Mouse (Mus musculus) kidney, embryonic 15.5 days (tissue): ENCODE data around the gene Macrod1. TPM values are rescaled to one million over a fixed set of nuclear protein-coding genes. Genes with fewer than 3 reads are reported as not detected.

Source experiments
- ATAC-seq: fragments of 200-750 bp; cut with Nextera tagmentation; replicated peaks from 2 replicates; pipeline ENCODE4 v1.8.0; 2017; ENCODE audit warnings: moderate TSS enrichment; ENCODE audit not compliant: low FRiP score
- H3K27ac ChIP-seq: fragments of 300-500 bp; sonication (generic); 2 replicates; pipeline ENCODE4 v1.5.1; 2015; ENCODE audit warnings: mild to moderate bottlenecking, inconsistent platforms
- H3K27me3 ChIP-seq: fragments of 300-500 bp; sonication (generic); 2 replicates; pipeline ENCODE4 v1.6.1; 2015; ENCODE audit warnings: inconsistent platforms
- H3K36me3 ChIP-seq: fragments of 300-500 bp; sonication (generic); 2 replicates; pipeline ENCODE4 v1.6.1; 2015; ENCODE audit warnings: inconsistent platforms
- H3K4me1 ChIP-seq: fragments of 300-500 bp; sonication (generic); 2 replicates; pipeline ENCODE4 v1.6.1; 2015; ENCODE audit warnings: inconsistent platforms
- H3K4me2 ChIP-seq: fragments of 300-500 bp; sonication (generic); 2 replicates; pipeline ENCODE4 v1.6.1; 2015; ENCODE audit warnings: moderate library complexity, mild to moderate bottlenecking, inconsistent platforms
- H3K4me3 ChIP-seq: fragments of 300-500 bp; sonication (generic); replicated peaks from 2 replicates; pipeline ENCODE4 v1.5.1; 2015; ENCODE audit warnings: mild to moderate bottlenecking, inconsistent platforms
- H3K9ac ChIP-seq: fragments of 300-500 bp; sonication (generic); 2 replicates; pipeline ENCODE4 v1.6.1; 2015; ENCODE audit warnings: mild to moderate bottlenecking, inconsistent platforms
- H3K9me3 ChIP-seq: fragments of 300-500 bp; sonication (generic); replicated peaks from 2 replicates; pipeline ENCODE4 v1.6.1; 2016; ENCODE audit warnings: inconsistent platforms
- WGBS: fragments of 180-500 bp; shearing (Covaris S2); methylation state at CpG from one replicate; pipeline ENCODE4 v1.1.7; 2015; ENCODE audit warnings: mixed read lengths; 5-methylcytosine and 5-hydroxymethylcytosine counted together
- polyA plus RNA-seq: library from polyadenylated mRNA; unstranded; fragments of >200 nt; fragmentation: Nextera tagmentation; extraction: Ambion mirVana; gene quantifications from 2 replicates; pipeline ENCODE4 v1.2.1, GENCODE M21; 2015

Macrod1 gene
- polyA plus RNA-seq, 1 experiment from 2014 or later, result 13.9 TPM

- no peaks in the 10 kb centered on the region for H3K9me3 ChIP-seq
- H3K4me1 ChIP-seq, result 0 out of 2 replicates have a peak, but pooled peaks cover 4% of the 10 kb centered on the region
- no peaks in the 10 kb centered on the region for H3K27me3 ChIP-seq
- no peak for ATAC-seq
- no peak overlapping the region for H3K27ac ChIP-seq
- H3K36me3 ChIP-seq, result peaks cover 31% of the 10 kb centered on the region
- no peak overlapping the region for H3K9ac ChIP-seq
- H3K4me3 ChIP-seq, result no peak overlapping the region
- no peak overlapping the region for H3K4me2 ChIP-seq
Observed at GRCm38 (mm10) chr19:7223488-7223887, 166.9 kb downstream of the Macrod1 start.

DNA sequence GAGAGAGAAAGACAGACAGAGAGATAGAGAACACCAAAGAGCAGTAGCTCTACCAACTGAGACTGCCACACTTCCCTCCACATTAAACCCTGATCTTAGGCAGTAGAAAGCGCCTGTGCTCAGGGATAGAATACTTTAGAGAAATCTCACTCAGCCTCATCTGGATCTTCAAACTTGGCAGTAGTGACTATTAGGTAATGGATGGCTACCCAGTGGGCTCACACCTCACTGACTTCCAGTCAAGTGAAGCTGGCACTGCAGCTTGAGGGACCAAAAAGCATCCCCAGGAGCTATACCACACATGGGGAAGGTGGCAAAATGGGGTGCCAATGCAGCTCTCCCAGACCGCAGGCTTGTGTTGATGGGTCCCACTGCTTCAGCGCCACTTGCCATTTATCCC is 167.6 kb downstream of the Macrod1 start:
- ATAC-seq, result no peak
- H3K4me3 ChIP-seq, result no peak overlapping the region
- WGBS, result 88% methylated on average over 3 of the region's 3 CpGs
- peaks cover 38% of the 10 kb centered on the region for H3K36me3 ChIP-seq
- H3K27me3 ChIP-seq, result no peaks in the 10 kb centered on the region
- H3K4me2 ChIP-seq, result no peak overlapping the region
- H3K9ac ChIP-seq, result no peak overlapping the region
- H3K4me1 ChIP-seq, result 0 out of 2 replicates have a peak, but pooled peaks cover 2% of the 10 kb centered on the region
- no peak overlapping the region for H3K27ac ChIP-seq
- H3K9me3 ChIP-seq, result no peaks in the 10 kb centered on the region

DNA sequence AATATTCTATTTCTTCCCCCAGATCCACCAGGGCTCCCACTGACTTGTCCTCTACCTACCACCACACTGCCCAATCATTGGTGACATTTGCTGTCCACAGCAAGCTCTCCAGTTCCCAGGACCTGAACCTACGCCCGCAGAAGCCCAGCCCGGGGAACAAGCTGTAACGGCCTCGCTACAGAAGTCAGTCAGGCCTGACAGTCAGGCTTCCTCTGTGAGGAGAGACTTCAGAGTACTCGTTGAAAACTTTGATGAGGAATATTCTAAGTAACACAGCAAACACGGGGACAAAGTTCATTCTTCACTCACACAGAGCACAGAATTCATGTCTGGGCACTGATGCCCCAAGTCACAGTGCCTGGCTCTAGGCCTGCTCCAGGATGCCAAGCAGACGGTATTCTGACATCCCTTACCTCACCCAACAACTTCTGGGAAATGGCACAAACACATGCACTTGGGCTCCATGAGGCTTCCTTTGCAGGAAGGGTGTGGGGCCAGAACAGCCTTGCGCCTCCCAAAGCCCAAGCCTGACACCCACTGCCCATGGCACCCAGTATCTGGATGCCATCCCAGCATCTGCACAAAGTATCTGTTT is 168.6 kb downstream of the Macrod1 start:
- no peak overlapping the region for H3K9ac ChIP-seq
- no peak overlapping the region for H3K4me3 ChIP-seq
- WGBS, result 78% methylated on average over 9 of the region's 9 CpGs
- peaks cover 48% of the 10 kb centered on the region for H3K36me3 ChIP-seq
- 0 out of 2 replicates have a peak, but pooled peaks cover 2% of the 10 kb centered on the region for H3K4me1 ChIP-seq
- H3K27me3 ChIP-seq, result no peaks in the 10 kb centered on the region
- H3K27ac ChIP-seq, result no peak overlapping the region
- H3K4me2 ChIP-seq, result no peak overlapping the region
- ATAC-seq, result no peak
- H3K9me3 ChIP-seq, result no peaks in the 10 kb centered on the region

- H3K36me3 ChIP-seq, result peaks cover 61% of the 10 kb centered on the region
- 0 out of 2 replicates have a peak, but pooled peaks cover 2% of the 10 kb centered on the region for H3K4me1 ChIP-seq
- no peak overlapping the region for H3K9ac ChIP-seq
- no peak overlapping the region for H3K27ac ChIP-seq
- no peaks in the 10 kb centered on the region for H3K9me3 ChIP-seq
- H3K4me2 ChIP-seq, result no peak overlapping the region
- 83% methylated on average over 6 of the region's 6 CpGs for whole genome bisulfite sequencing
- no peaks in the 10 kb centered on the region for H3K27me3 ChIP-seq
- no peak for ATAC-seq
- no peak overlapping the region for H3K4me3 ChIP-seq
Observed at GRCm38 (mm10) chr19:7226511-7226914, 169.9 kb downstream of the Macrod1 start.

DNA sequence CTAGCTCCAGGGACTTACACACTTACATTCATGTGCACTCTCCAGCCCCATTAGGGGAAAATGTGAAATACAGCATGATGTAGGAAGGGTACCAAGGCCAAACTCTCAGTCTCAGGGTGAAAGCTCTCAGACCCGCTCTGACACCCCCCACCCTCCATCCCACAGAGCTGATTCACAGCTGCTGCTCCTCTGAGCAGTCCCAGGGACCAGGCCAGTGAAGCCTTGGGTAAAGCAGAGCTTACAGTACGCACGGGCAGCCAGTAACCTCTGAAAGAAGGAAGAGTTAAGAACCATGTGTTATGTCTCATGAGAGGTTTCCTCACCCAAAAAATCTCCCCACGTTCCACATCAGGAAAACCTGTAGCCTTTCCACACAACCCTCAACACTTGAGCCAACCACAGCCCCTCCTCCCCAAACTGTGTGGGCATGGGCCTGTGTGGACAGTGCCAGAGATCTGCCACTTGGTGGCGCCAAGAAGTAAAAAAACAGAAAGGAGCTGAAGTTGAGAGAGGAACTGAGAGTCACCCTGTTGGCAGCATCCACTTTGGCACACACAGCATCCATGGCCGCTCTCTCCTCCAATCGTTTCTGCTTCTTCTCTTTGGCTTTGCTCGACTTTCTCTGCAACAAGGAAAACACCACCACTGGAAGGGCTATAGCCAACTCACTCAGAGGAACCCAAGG is 178.1 kb downstream of the Macrod1 start:
- no peak overlapping the region for H3K4me2 ChIP-seq
- no peaks in the 10 kb centered on the region for H3K27me3 ChIP-seq
- no peak overlapping the region for H3K9ac ChIP-seq
- H3K9me3 ChIP-seq, result no peaks in the 10 kb centered on the region
- peaks cover 66% of the 10 kb centered on the region for H3K36me3 ChIP-seq
- WGBS, result 60% methylated on average over 8 of the region's 8 CpGs
- ATAC-seq, result peak; percentile 64
- H3K27ac ChIP-seq, result no peak overlapping the region
- H3K4me3 ChIP-seq, result no peak overlapping the region
- peaks cover 25% of the 10 kb centered on the region for H3K4me1 ChIP-seq

DNA sequence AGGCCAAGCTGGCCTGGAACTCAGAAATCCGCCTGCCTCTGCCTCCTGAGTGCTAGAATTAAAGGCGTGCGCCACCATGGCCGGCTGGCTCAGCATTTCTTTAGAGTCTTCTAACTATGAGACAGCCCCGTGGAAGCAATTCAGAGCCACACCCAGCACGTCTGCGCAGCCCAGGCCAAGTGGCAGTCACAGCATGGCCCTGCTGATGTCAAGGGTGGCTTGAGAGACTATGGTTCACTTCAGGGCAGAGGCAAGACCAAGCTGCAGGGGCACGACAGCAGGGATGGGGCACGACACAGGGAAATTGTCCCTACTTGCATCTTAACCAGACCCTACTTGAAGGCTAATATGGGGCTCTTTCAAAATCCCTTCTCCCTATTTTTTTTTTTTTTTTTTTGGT is 178.9 kb downstream of the Macrod1 start:
- Histone ChIP-seq H3K27ac (no peak overlapping the region), H3K36me3 (peaks cover 59% of the 10 kb centered on the region), H3K4me3 (no peak overlapping the region), H3K27me3 (no peaks in the 10 kb centered on the region), H3K9ac (no peak overlapping the region), H3K4me1 (peaks cover 32% of the 10 kb centered on the region), H3K4me2 (no peak overlapping the region), H3K9me3 (no peaks in the 10 kb centered on the region)
- 94% methylated on average over 9 of the region's 9 CpGs for WGBS
- ATAC-seq, result no peak

DNA sequence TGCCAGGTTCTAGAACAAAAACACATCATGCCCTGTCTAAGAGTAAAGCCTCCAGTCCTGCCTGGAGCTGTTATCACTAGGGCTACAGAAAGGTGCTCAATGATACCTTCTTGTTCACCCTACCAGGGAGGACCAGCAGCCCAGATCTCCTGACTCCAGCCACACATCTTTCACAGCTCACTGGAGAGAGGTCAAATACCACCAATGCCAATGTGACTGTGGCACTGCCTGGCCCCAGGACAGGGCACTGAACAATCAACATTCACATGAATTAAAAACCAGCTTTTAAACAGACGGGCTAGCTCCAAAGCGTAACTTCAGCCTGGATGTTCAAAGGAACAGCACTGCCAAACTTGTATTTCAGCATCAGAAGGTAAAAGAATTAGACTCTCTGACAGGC is 179.4 kb downstream of the Macrod1 start:
- Histone ChIP-seq H3K9ac (0 out of 2 replicates have a peak overlapping the region, but pooled peaks have one; percentile 14), H3K4me2 (no peak overlapping the region), H3K36me3 (peaks cover 53% of the 10 kb centered on the region), H3K27me3 (no peaks in the 10 kb centered on the region), H3K4me3 (no peak overlapping the region), H3K27ac (no peak overlapping the region), H3K4me1 (peaks cover 33% of the 10 kb centered on the region), H3K9me3 (no peaks in the 10 kb centered on the region)
- ATAC-seq, result no peak
- 76% methylated on average over 2 of the region's 2 CpGs for WGBS

- H3K9ac ChIP-seq, result no peak overlapping the region
- no peaks in the 10 kb centered on the region for H3K9me3 ChIP-seq
- H3K27ac ChIP-seq, result no peak overlapping the region
- WGBS, result 83% methylated on average over 4 of the region's 4 CpGs
- ATAC-seq, result no peak
- H3K36me3 ChIP-seq, result peaks cover 46% of the 10 kb centered on the region
- no peak overlapping the region for H3K4me3 ChIP-seq
- H3K4me2 ChIP-seq, result no peak overlapping the region
- H3K27me3 ChIP-seq, result no peaks in the 10 kb centered on the region
- peaks cover 39% of the 10 kb centered on the region for H3K4me1 ChIP-seq
Observed at GRCm38 (mm10) chr19:7236742-7237141, 180.1 kb downstream of the Macrod1 start.

DNA sequence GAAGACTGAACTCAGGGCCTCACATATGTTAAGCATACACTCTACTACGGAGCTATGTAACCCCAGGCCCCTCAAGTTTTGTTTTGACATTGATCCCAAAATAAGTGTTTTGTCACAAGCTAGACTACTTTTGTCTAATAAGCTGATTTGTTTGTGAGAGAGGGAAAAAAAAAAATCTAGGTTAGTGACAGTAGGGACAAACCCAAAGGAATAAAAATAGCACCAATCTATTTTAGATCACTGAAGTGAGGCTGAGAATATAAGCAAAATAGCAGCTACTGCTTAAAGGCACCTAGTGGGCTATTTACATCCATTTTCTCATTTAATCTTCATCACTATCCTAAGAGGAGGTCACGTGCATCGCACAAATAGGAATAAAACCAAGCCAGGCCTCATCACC is 183.0 kb downstream of the Macrod1 start:
- 82% methylated on average over 3 of the region's 3 CpGs for WGBS
- no peak for ATAC-seq
- peaks cover 18% of the 10 kb centered on the region for H3K36me3 ChIP-seq
- H3K27ac ChIP-seq, result 0 out of 2 replicates have a peak overlapping the region, but pooled peaks have one; percentile 48
- H3K9me3 ChIP-seq, result no peaks in the 10 kb centered on the region
- peak overlapping the region; percentile 84 for H3K9ac ChIP-seq
- H3K4me2 ChIP-seq, result peak overlapping the region; percentile 91
- peaks cover 40% of the 10 kb centered on the region for H3K4me1 ChIP-seq
- no peaks in the 10 kb centered on the region for H3K27me3 ChIP-seq
- peak overlapping the region; percentile 87 for H3K4me3 ChIP-seq

- peak overlapping the region; percentile 84 for H3K9ac ChIP-seq
- H3K9me3 ChIP-seq, result no peaks in the 10 kb centered on the region
- WGBS, result under 1% methylated on average over 13 of the region's 13 CpGs
- peaks cover 17% of the 10 kb centered on the region for H3K36me3 ChIP-seq
- peak overlapping the region; percentile 87 for H3K4me3 ChIP-seq
- no peaks in the 10 kb centered on the region for H3K27me3 ChIP-seq
- peaks cover 40% of the 10 kb centered on the region for H3K4me1 ChIP-seq
- ATAC-seq, result peak; percentile 17
- H3K27ac ChIP-seq, result peak overlapping the region; percentile 89
- peak overlapping the region; percentile 91 for H3K4me2 ChIP-seq
Observed at GRCm38 (mm10) chr19:7240291-7240690, 183.7 kb downstream of the Macrod1 start.

GRCm38 (mm10) chr19:7240782-7241690 is 184.4 kb downstream of the Macrod1 start, which contains the start of gene Naa40:
Gene Naa40 (minus strand): TSS chr19:7241183.
- WGBS, result under 1% methylated on average over 80 of the region's 80 CpGs
- H3K9me3 ChIP-seq, result no peaks in the 10 kb centered on the region
- H3K27me3 ChIP-seq, result no peaks in the 10 kb centered on the region
- peak within 1 kb of the TSS; percentile 91 for H3K4me2 ChIP-seq
- H3K36me3 ChIP-seq, result peaks cover 17% of the 10 kb centered on the region
- peak within 1 kb of the TSS; percentile 87 for H3K4me3 ChIP-seq
- ATAC-seq, result peak; percentile 97
- peaks cover 38% of the 10 kb centered on the region for H3K4me1 ChIP-seq
- H3K9ac ChIP-seq, result peak within 1 kb of the TSS; percentile 84
- peak within 1 kb of the TSS; percentile 89 for H3K27ac ChIP-seq

GRCm38 (mm10) chr19:7246021-7246420 is 189.4 kb downstream of the Macrod1 start:
- no peak for ATAC-seq
- 80% methylated on average over 3 of the region's 3 CpGs for WGBS
- H3K9me3 ChIP-seq, result no peaks in the 10 kb centered on the region
- no peak overlapping the region for H3K27ac ChIP-seq
- no peak overlapping the region for H3K9ac ChIP-seq
- H3K4me2 ChIP-seq, result no peak overlapping the region
- H3K27me3 ChIP-seq, result no peaks in the 10 kb centered on the region
- no peak overlapping the region for H3K4me3 ChIP-seq
- no peaks in the 10 kb centered on the region for H3K36me3 ChIP-seq
- peaks cover 7% of the 10 kb centered on the region for H3K4me1 ChIP-seq
